Mouse (Mus musculus): ENCODE measurements around the gene Gm13279. TPM values are rescaled to one million over a fixed set of nuclear protein-coding genes. Genes with fewer than 3 reads are reported as not detected.
"Not testable (repeated sequence)": the region's sequence is repeated elsewhere in the genome, so short reads cannot be mapped to it uniquely, and the experiment has no call there.

Gm13279 gene
- not detected for polyA plus RNA-seq (2017; shearing (Covaris generic))

- not testable (repeated sequence) for ATAC-seq
Measured at GRCm38 (mm10) chr4:88797097-88797496, at the start of gene Gm13279. Gm13279 (plus strand) TSS chr4:88797397.

GRCm38 (mm10) chr4:88749926-88750325, 47.3 kb upstream of the Gm13279 start:
- no peak for ATAC-seq

GRCm38 (mm10) chr4:88754818-88755340, 42.3 kb upstream of the Gm13279 start, which contains the start of gene Gm13271:
Gm13271 (plus strand) TSS chr4:88754868.
- not testable (repeated sequence) for ATAC-seq

- ATAC-seq = not testable (repeated sequence)
Measured at GRCm38 (mm10) chr4:88756581-88757513, 40.4 kb upstream of the Gm13279 start.

- peak; percentile 100 for ATAC-seq
Measured at GRCm38 (mm10) chr4:88757628-88758031, 39.6 kb upstream of the Gm13279 start.

GRCm38 (mm10) chr4:88758751-88759150, 38.4 kb upstream of the Gm13279 start:
- ATAC-seq = not testable (repeated sequence)

GRCm38 (mm10) chr4:88759610-88760268, 37.5 kb upstream of the Gm13279 start, which contains the start of gene Gm13283:
Gm13283 (plus strand) TSS chr4:88760119.
- not testable (repeated sequence) for ATAC-seq

- not testable (repeated sequence) for ATAC-seq
Measured at GRCm38 (mm10) chr4:88760431-88760830, 36.8 kb upstream of the Gm13279 start.

- not testable (repeated sequence) for ATAC-seq
Measured at GRCm38 (mm10) chr4:88761776-88762175, 35.4 kb upstream of the Gm13279 start.

- not testable (repeated sequence) for ATAC-seq
Measured at GRCm38 (mm10) chr4:88762341-88762740, 34.9 kb upstream of the Gm13279 start.

- not testable (repeated sequence) for ATAC-seq
Measured at GRCm38 (mm10) chr4:88763384-88764018, 33.7 kb upstream of the Gm13279 start.

- not testable (repeated sequence) for ATAC-seq
Measured at GRCm38 (mm10) chr4:88773534-88773933, 23.7 kb upstream of the Gm13279 start, which contains the start of gene Gm13290. Gm13290 (plus strand) TSS chr4:88773834.

- ATAC-seq = not testable (repeated sequence)
Measured at GRCm38 (mm10) chr4:88776622-88777021, 20.6 kb upstream of the Gm13279 start, which contains the start of gene Gm13289. Gm13289 (plus strand) TSS chr4:88776922.

- not testable (repeated sequence) for ATAC-seq
Measured at GRCm38 (mm10) chr4:88779550-88779949, 17.6 kb upstream of the Gm13279 start, which contains the start of gene Gm13272. Gm13272 (plus strand) TSS chr4:88779850.

GRCm38 (mm10) chr4:88780320-88780719, 16.9 kb upstream of the Gm13279 start:
- ATAC-seq = not testable (repeated sequence)

GRCm38 (mm10) chr4:88781831-88782230, 15.4 kb upstream of the Gm13279 start, which contains the start of gene Ifnz:
Ifnz (plus strand) TSS chr4:88782131.
- ATAC-seq = not testable (repeated sequence)

- ATAC-seq = not testable (repeated sequence)
Measured at GRCm38 (mm10) chr4:88782335-88782734, 14.9 kb upstream of the Gm13279 start.

- not testable (repeated sequence) for ATAC-seq
Measured at GRCm38 (mm10) chr4:88785409-88785808, 11.8 kb upstream of the Gm13279 start, which contains the start of gene Gm13276. Gm13276 (plus strand) TSS chr4:88785709.

GRCm38 (mm10) chr4:88788402-88788801, 8.8 kb upstream of the Gm13279 start, which contains the start of gene Gm13277:
Gm13277 (plus strand) TSS chr4:88788632.
- not testable (repeated sequence) for ATAC-seq

- not testable (repeated sequence) for ATAC-seq
Measured at GRCm38 (mm10) chr4:88791250-88791649, 5.9 kb upstream of the Gm13279 start, which contains the start of gene Gm13278. Gm13278 (plus strand) TSS chr4:88791550.

- not testable (repeated sequence) for ATAC-seq
Measured at GRCm38 (mm10) chr4:88793936-88794675, 3.1 kb upstream of the Gm13279 start, which contains the start of gene Gm13275. Gm13275 (plus strand) TSS chr4:88794487.

Measured in activated CD4-positive, CD25-positive, alpha-beta regulatory T cell, adult 4 months (primary cell).